Mouse (Mus musculus) megakaryocyte, embryonic 14.5 days (primary cell): ENCODE measurements around the gene Ust. TPM values are rescaled to one million over a fixed set of nuclear protein-coding genes. Genes with fewer than 3 reads are reported as not detected.
"Not testable (repeated sequence)": the region's sequence is repeated elsewhere in the genome, so short reads cannot be mapped to it uniquely, and the experiment has no call there.

Source experiments
- H3K27me3 ChIP-seq: replicated peaks from 2 replicates; pipeline ENCODE3; 2012; ENCODE audit warnings: inconsistent platforms
- H3K36me3 ChIP-seq: replicated peaks from 2 replicates; pipeline ENCODE3; 2012; ENCODE audit warnings: low read length, inconsistent platforms, mixed read lengths
- H3K4me1 ChIP-seq: 2 replicates; pipeline ENCODE4 v1.6.1; 2012; ENCODE audit warnings: inconsistent platforms
- H3K4me3 ChIP-seq: replicated peaks from 2 replicates; pipeline ENCODE3; 2012; ENCODE audit warnings: moderate library complexity, mild to moderate bottlenecking, inconsistent platforms
- H3K9me3 ChIP-seq: 2 replicates; pipeline ENCODE4 v1.6.1; 2012; ENCODE audit warnings: inconsistent platforms
- FLI1 ChIP-seq: IDR thresholded peaks from 2 replicates; pipeline ENCODE4 v1.6.1; 2012; ENCODE audit warnings: low read length, inconsistent platforms, mixed read lengths
- GATA1 ChIP-seq: IDR thresholded peaks from 3 replicates; pipeline ENCODE4 v1.6.1; 2012; ENCODE audit warnings: mixed read lengths, low read length, inconsistent platforms, borderline replicate concordance
- polyA plus RNA-seq: library from polyadenylated mRNA; stranded (reverse); fragments of >175 nt; gene quantifications from 2 replicates; pipeline ENCODE4 v1.2.3, GENCODE M21; 2012; ENCODE audit warnings: low replicate concordance; ENCODE audit not compliant: insufficient read depth

The Ust gene
- polyA plus RNA-seq, result not detected in 2 replicates

DNA sequence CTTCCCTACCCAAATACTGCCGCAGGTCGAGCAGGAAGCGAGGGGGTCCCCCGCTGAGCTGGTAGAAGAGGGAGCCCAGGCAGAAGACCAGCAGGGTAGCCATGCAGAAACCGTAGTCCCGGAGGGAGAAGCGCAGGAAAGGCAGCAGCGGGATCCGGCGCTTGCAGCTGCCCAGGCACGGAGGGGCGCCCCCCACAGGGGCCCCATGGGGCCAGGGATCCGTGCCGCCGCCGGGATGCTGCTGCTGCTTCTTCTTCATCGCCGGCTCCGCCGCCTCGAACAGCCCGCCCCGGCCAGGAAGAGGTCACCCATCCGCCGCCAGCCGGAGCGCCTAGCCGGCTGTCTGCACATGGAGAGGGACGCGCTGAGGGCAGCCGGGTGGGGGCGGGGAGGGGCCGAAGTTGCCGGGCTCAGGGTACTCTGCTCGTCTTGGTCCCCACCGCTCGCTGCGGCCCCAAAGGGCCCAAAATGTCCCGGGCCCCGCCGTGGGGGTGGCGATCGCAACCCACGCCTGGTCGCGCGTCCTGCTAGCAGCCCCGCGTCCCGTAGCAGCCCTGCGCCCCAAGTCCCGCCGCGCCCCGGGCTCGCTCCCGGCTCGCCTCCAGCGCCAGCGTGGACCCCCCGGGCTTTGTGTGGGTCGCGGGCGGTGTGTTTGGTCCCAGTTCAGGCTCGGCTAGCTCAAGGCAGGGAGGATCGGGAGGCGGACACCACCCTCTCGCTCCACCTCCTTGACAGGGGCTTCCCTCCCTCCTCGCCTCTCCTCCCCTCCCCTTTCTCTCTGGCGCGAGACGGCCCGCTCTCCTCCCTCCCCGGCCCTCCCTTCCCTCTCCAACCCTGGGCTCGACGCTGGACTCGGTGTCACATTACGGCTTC lies at the start of gene Ust:
Gene Ust, minus strand, starts transcription at position 685 of the 873 bp plus-strand sequence.
- H3K27me3 ChIP-seq, result peaks cover 64% of the 10 kb centered on the region
- no peaks in the 10 kb centered on the region for H3K36me3 ChIP-seq
- H3K4me1 ChIP-seq, result peaks cover 23% of the 10 kb centered on the region
- no peak for TF ChIP-seq GATA1
- no peak for TF ChIP-seq FLI1
- peaks cover 8% of the 10 kb centered on the region for H3K9me3 ChIP-seq
- peak within 1 kb of the TSS; percentile 92 for H3K4me3 ChIP-seq

GRCm38 (mm10) chr10:8561366-8561765 lies 42.7 kb upstream of the Ust start:
- no peak for TF ChIP-seq FLI1
- TF ChIP-seq GATA1, result no peak
- H3K36me3 ChIP-seq, result no peaks in the 10 kb centered on the region
- H3K4me1 ChIP-seq, result no peaks in the 10 kb centered on the region
- H3K4me3 ChIP-seq, result no peak overlapping the region
- no peaks in the 10 kb centered on the region for H3K27me3 ChIP-seq
- H3K9me3 ChIP-seq, result no peaks in the 10 kb centered on the region

DNA sequence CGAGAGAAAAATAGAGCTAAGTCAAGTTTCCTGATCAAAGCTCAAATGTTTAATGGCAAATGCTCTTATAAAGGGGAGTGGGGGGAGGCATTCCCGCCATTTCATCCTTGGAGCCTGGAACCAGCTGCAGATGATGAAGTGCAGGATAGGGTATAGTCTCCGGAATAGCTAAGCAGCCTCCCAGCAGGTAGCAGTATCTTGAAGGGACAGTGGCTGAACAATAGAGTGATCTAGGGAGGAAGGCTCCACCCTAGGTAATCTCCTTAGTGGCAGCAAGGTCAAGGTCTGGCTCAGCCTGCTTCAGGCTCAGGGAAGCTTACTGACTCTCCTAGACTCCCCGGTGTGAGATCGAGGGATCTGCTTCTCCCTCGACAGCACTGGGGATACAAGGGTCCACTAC lies 40.9 kb upstream of the Ust start:
- not testable (repeated sequence) for H3K4me3 ChIP-seq, H3K27me3 ChIP-seq

DNA sequence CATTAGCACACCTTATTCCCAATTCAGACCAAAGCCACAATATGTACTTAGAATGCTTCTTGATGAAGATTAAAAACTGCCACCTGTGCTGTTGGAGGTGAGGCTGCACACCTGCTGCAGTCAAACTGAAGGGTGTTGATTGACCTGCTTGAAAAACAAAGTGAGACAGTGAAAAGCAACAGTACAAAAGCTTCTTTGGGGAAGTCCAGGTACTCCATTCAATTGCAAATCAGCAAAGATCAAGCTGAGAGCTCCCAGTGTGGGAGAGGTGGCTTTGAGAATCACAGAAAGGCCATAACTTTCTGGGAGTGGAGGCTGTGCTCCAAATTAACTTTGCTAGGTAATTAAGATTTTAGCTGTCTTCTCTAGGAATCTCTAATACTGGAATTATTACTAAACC lies 33.6 kb upstream of the Ust start:
- not testable (repeated sequence) for H3K4me3 ChIP-seq, H3K36me3 ChIP-seq, H3K4me1 ChIP-seq, H3K27me3 ChIP-seq, H3K9me3 ChIP-seq

More for the DNA sequence above, 40.9 kb upstream of the Ust start:
- H3K4me1 ChIP-seq, H3K9me3 ChIP-seq, H3K36me3 ChIP-seq: not testable (repeated sequence)

- H3K9me3 ChIP-seq, H3K4me3 ChIP-seq, H3K27me3 ChIP-seq, H3K4me1 ChIP-seq, H3K36me3 ChIP-seq: not testable (repeated sequence)
Observed at GRCm38 (mm10) chr10:8551601-8552000, 33.0 kb upstream of the Ust start.

DNA sequence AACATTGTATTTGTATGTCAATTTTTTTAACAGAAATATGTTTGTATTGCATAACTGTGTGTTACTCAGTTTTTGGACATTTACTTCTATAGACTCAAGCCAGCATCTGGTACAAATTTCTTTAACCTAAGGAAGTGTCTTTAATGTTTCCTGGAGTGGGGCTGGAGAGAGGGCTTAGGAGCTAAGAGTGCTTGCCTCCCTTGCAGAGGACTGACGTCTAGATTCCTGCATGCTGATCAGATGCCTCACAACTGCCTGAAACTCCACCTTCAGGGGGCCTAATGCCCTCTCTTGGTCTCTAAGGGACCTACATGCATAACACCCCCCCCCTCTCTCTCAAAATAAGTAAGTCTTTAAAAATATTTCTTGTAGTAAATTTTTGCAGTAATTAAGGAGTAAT lies 22.9 kb upstream of the Ust start:
- Histone ChIP-seq H3K27me3 (no peaks in the 10 kb centered on the region), H3K4me1 (no peaks in the 10 kb centered on the region), H3K36me3 (no peaks in the 10 kb centered on the region), H3K4me3 (no peak overlapping the region), H3K9me3 (peaks cover 19% of the 10 kb centered on the region)
- no peak for TF ChIP-seq FLI1
- no peak for TF ChIP-seq GATA1

GRCm38 (mm10) chr10:8535445-8535844 lies 16.8 kb upstream of the Ust start:
- no peaks in the 10 kb centered on the region for H3K4me1 ChIP-seq
- H3K9me3 ChIP-seq, result peaks cover 15% of the 10 kb centered on the region

GRCm38 (mm10) chr10:8531651-8532050 lies 13.0 kb upstream of the Ust start:
- H3K9me3 ChIP-seq, result no peaks in the 10 kb centered on the region
- no peak overlapping the region for H3K4me3 ChIP-seq
- no peaks in the 10 kb centered on the region for H3K27me3 ChIP-seq
- H3K36me3 ChIP-seq, result no peaks in the 10 kb centered on the region
- TF ChIP-seq FLI1 (no peak), GATA1 (no peak)
- no peaks in the 10 kb centered on the region for H3K4me1 ChIP-seq

More at GRCm38 (mm10) chr10:8535445-8535844, 16.8 kb upstream of the Ust start:
- TF ChIP-seq GATA1 (no peak), FLI1 (no peak)
- Histone ChIP-seq H3K36me3 (no peaks in the 10 kb centered on the region), H3K27me3 (no peaks in the 10 kb centered on the region), H3K4me3 (no peak overlapping the region)

GRCm38 (mm10) chr10:8530505-8531051 lies 12.0 kb upstream of the Ust start:
- no peak overlapping the region for H3K4me3 ChIP-seq

DNA sequence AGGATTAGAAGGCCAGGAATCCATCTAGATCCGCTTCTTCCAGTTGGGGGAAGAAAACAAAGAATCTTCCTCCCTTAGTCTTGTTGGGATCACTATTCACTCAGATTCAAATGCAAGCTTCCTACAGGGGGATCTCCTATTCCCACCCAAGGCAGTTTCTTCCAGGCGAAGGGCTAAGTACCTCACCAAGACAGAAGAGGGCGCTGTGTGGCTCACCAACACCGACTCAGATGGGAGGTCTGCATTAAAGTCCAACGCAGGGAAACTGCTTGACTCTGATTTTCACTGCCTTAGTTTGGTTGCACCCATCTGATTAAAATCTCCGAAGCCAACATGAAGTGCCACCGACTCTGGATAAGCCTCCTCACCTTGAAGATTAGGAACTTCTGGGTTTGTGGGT lies 10.5 kb upstream of the Ust start:
- H3K4me3 ChIP-seq, result no peak overlapping the region

More at GRCm38 (mm10) chr10:8530505-8531051, 12.0 kb upstream of the Ust start:
- TF ChIP-seq GATA1 (no peak), FLI1 (no peak)
- Histone ChIP-seq H3K27me3 (no peaks in the 10 kb centered on the region), H3K9me3 (no peaks in the 10 kb centered on the region), H3K36me3 (no peaks in the 10 kb centered on the region), H3K4me1 (no peaks in the 10 kb centered on the region)

GRCm38 (mm10) chr10:8525354-8525753 lies 6.7 kb upstream of the Ust start:
- Histone ChIP-seq H3K4me1 (no peaks in the 10 kb centered on the region), H3K36me3 (no peaks in the 10 kb centered on the region), H3K27me3 (peaks cover 6% of the 10 kb centered on the region), H3K4me3 (no peak overlapping the region), H3K9me3 (no peaks in the 10 kb centered on the region)
- TF ChIP-seq FLI1 (no peak), GATA1 (no peak)

More for the DNA sequence above, 10.5 kb upstream of the Ust start:
- TF ChIP-seq FLI1 (no peak), GATA1 (no peak)
- H3K9me3 ChIP-seq, result no peaks in the 10 kb centered on the region
- H3K36me3 ChIP-seq, result no peaks in the 10 kb centered on the region
- H3K4me1 ChIP-seq, result no peaks in the 10 kb centered on the region
- H3K27me3 ChIP-seq, result no peaks in the 10 kb centered on the region
